Mouse (Mus musculus): ENCODE results near the gene Bbip1.

DNA sequence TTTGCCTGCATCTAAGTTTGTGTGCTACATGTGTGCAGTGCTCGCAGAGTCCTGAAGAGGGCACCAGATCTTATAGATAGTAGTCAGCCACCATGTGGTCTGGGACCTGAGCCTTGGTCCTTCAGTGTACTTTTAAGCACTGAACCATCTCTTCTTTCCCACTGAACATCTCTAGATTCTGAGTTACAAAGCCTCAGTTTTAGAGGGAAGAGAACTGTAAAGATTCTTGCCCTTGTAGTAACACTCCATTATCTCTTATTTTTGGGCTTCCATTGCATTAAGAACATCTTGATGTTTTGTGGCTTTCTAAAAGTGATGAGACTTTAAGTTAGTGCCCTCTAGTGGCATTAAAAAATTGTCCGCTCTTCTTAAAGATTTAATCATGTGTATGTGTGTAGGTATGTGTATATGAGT lies 19.1 kb downstream of the Bbip1 start:
- peak; percentile 27 for TF ChIP-seq CTCF (conservative IDR thresholded peaks at IDR 0.05; ENCODE audit: low read length)
- no peak for TF ChIP-seq NANOG (IDR thresholded peaks at IDR 0.05; ENCODE audit: borderline replicate concordance, low read length)
